Mouse (Mus musculus) hematopoietic stem cell, adult 5-6 weeks (primary cell): ENCODE measurements around the gene Pkm. TPM values are rescaled to one million over a fixed set of nuclear protein-coding genes. Genes with fewer than 3 reads are reported as not detected.

Source experiments
- ATAC-seq, 2 experiments: fragments of 125-278 bp in 1 of 2; replicated peaks in 1 of 2; 2 replicates each; pipeline ENCODE4 v1.8.0; 2016 to 2017; ENCODE audit warnings: inconsistent platforms in 2 of 2, mild to moderate bottlenecking in 2 of 2, moderate number of reproducible peaks in 2 of 2, low read depth in 1 of 2, moderate TSS enrichment in 1 of 2; ENCODE audit not compliant: low FRiP score in 2 of 2, poor library complexity in 2 of 2, severe bottlenecking in 2 of 2, insufficient read depth in 1 of 2, low TSS enrichment in 1 of 2
- total RNA-seq: library from RNA; stranded (forward); fragments of 172-1452, 232-1000 nt; gene quantifications from 2 replicates; pipeline ENCODE4 v1.2.3, GENCODE M21; 2017

The Pkm gene
- 547 and 732 TPM in 2 replicates for total RNA-seq

- ATAC-seq = peak; percentile 62 to 72
Measured at GRCm38 (mm10) chr9:59655958-59656634, at the start of gene Pkm. Pkm (plus strand) TSS chr9:59656368.

GRCm38 (mm10) chr9:59610950-59611349 is 45.2 kb upstream of the Pkm start:
- ATAC-seq = no peak

- ATAC-seq = no peak
Measured at GRCm38 (mm10) chr9:59615797-59616196, 40.4 kb upstream of the Pkm start.

- peak; percentile 99 for ATAC-seq
Measured at GRCm38 (mm10) chr9:59616622-59617306, 39.4 kb upstream of the Pkm start, which contains the start of gene Parp6. Parp6 (plus strand) TSS chr9:59617284.

- peak in 1 of 2 experiments; percentile 37; a peak in 2 of 4 replicates for ATAC-seq
Measured at GRCm38 (mm10) chr9:59617307-59617973, 38.7 kb upstream of the Pkm start.

GRCm38 (mm10) chr9:59638372-59638771 is 17.8 kb upstream of the Pkm start:
- ATAC-seq = no peak

GRCm38 (mm10) chr9:59639936-59640335 is 16.2 kb upstream of the Pkm start:
- no peak for ATAC-seq

GRCm38 (mm10) chr9:59641320-59641719 is 14.8 kb upstream of the Pkm start:
- no peak for ATAC-seq

- ATAC-seq = no peak
Measured at GRCm38 (mm10) chr9:59649911-59650310, 6.3 kb upstream of the Pkm start.

GRCm38 (mm10) chr9:59653371-59653770 is 2.8 kb upstream of the Pkm start:
- no peak for ATAC-seq

- ATAC-seq = no peak
Measured at GRCm38 (mm10) chr9:59654450-59654983, 1.7 kb upstream of the Pkm start.

GRCm38 (mm10) chr9:59656635-59657617 is 758 bp downstream of the Pkm start:
- peak; percentile 37 to 38 for ATAC-seq

- ATAC-seq = no peak
Measured at GRCm38 (mm10) chr9:59658146-59658545, 2.0 kb downstream of the Pkm start.

GRCm38 (mm10) chr9:59659036-59660026 is 3.2 kb downstream of the Pkm start:
- ATAC-seq = peak; percentile 50 to 67

- no peak; a peak in 1 of 4 replicates for ATAC-seq
Measured at GRCm38 (mm10) chr9:59660421-59660820, 4.3 kb downstream of the Pkm start.
